Mouse (Mus musculus): ENCODE results near the gene Ran. TPM values are rescaled to one million over a fixed set of nuclear protein-coding genes. Genes with fewer than 3 reads are reported as not detected.

The Ran gene
- polyA plus RNA-seq, 1 experiment: 738 TPM

- Histone ChIP-seq H3K79me2 (ENCODE audit: control insufficient read depth, insufficient read depth) (no peaks in the 10 kb centered on the region), H3K36me3 (ENCODE audit: control insufficient read depth, insufficient read depth) (no peaks in the 10 kb centered on the region), H3K27me3 (ENCODE audit: control insufficient read depth, insufficient read depth, insufficient read length) (peaks cover 29% of the 10 kb centered on the region), H3K4me3 (ENCODE audit: insufficient read depth, poor library complexity, severe bottlenecking) (no peak overlapping the region), H3ac (ENCODE audit: control insufficient read depth, insufficient read length, low read depth) (no peak overlapping the region), H3K79me3 (ENCODE audit: low read depth) (no peaks in the 10 kb centered on the region)
- TF ChIP-seq CTCF (IDR thresholded peaks at IDR 0.05; ENCODE audit: control insufficient read depth, insufficient read depth, insufficient read length): no peak
- no peak for TF ChIP-seq MYOG (IDR thresholded peaks at IDR 0.05; ENCODE audit: control insufficient read depth, extremely low read depth, insufficient read length)
- TF ChIP-seq MYOD1 (IDR thresholded peaks at IDR 0.05; ENCODE audit: control insufficient read depth, insufficient read length, low read depth): no peak
- TF ChIP-seq FOSL1 (IDR thresholded peaks at IDR 0.05; ENCODE audit: insufficient read depth, low read length, poor library complexity, severe bottlenecking): no peak
- no peak for TF ChIP-seq MAX (IDR thresholded peaks at IDR 0.05)
- no peak for TF ChIP-seq USF1 (IDR thresholded peaks at IDR 0.05; ENCODE audit: low read depth)
- TF ChIP-seq CEBPB (IDR thresholded peaks at IDR 0.05; ENCODE audit: low read depth): no peak
Measured at GRCm38 (mm10) chr5:129045641-129046580, 26.0 kb downstream of the Ran start.

- Histone ChIP-seq H3K79me2 (ENCODE audit: control insufficient read depth, insufficient read depth) (no peaks in the 10 kb centered on the region), H3K27me3 (ENCODE audit: control insufficient read depth, insufficient read depth, insufficient read length) (peaks cover 26% of the 10 kb centered on the region), H3ac (ENCODE audit: control insufficient read depth, insufficient read length, low read depth) (no peak overlapping the region), H3K36me3 (ENCODE audit: control insufficient read depth, insufficient read depth) (no peaks in the 10 kb centered on the region), H3K79me3 (ENCODE audit: low read depth) (no peaks in the 10 kb centered on the region), H3K4me3 (ENCODE audit: insufficient read depth, poor library complexity, severe bottlenecking) (no peak overlapping the region)
- TF ChIP-seq MYOG (IDR thresholded peaks at IDR 0.05; ENCODE audit: control insufficient read depth, extremely low read depth, insufficient read length) (no peak), USF1 (IDR thresholded peaks at IDR 0.05; ENCODE audit: low read depth) (no peak), MYOD1 (IDR thresholded peaks at IDR 0.05; ENCODE audit: control insufficient read depth, insufficient read length, low read depth) (no peak), CEBPB (IDR thresholded peaks at IDR 0.05; ENCODE audit: low read depth) (no peak), CTCF (IDR thresholded peaks at IDR 0.05; ENCODE audit: control insufficient read depth, insufficient read depth, insufficient read length) (no peak)
Measured at GRCm38 (mm10) chr5:129049372-129049771, 29.5 kb downstream of the Ran start.

GRCm38 (mm10) chr5:129051910-129052309 is 32.0 kb downstream of the Ran start:
- Histone ChIP-seq H3K79me3 (ENCODE audit: low read depth) (no peaks in the 10 kb centered on the region), H3ac (ENCODE audit: control insufficient read depth, insufficient read length, low read depth) (no peak overlapping the region), H3K27me3 (ENCODE audit: control insufficient read depth, insufficient read depth, insufficient read length) (peaks cover 30% of the 10 kb centered on the region), H3K36me3 (ENCODE audit: control insufficient read depth, insufficient read depth) (no peaks in the 10 kb centered on the region), H3K79me2 (ENCODE audit: control insufficient read depth, insufficient read depth) (no peaks in the 10 kb centered on the region), H3K4me3 (ENCODE audit: insufficient read depth, poor library complexity, severe bottlenecking) (no peak overlapping the region)
- TF ChIP-seq MYOD1 (IDR thresholded peaks at IDR 0.05; ENCODE audit: control insufficient read depth, insufficient read length, low read depth): no peak
- TF ChIP-seq CEBPB (IDR thresholded peaks at IDR 0.05; ENCODE audit: low read depth): no peak
- no peak for TF ChIP-seq MAX (IDR thresholded peaks at IDR 0.05)
- TF ChIP-seq USF1 (IDR thresholded peaks at IDR 0.05; ENCODE audit: low read depth): no peak
- no peak for TF ChIP-seq FOSL1 (IDR thresholded peaks at IDR 0.05; ENCODE audit: insufficient read depth, low read length, poor library complexity, severe bottlenecking)
- TF ChIP-seq CTCF (IDR thresholded peaks at IDR 0.05; ENCODE audit: control insufficient read depth, insufficient read depth, insufficient read length): no peak
- no peak for TF ChIP-seq MYOG (IDR thresholded peaks at IDR 0.05; ENCODE audit: control insufficient read depth, extremely low read depth, insufficient read length)

- TF ChIP-seq CEBPB (IDR thresholded peaks at IDR 0.05; ENCODE audit: low read depth) (no peak), CTCF (IDR thresholded peaks at IDR 0.05; ENCODE audit: control insufficient read depth, insufficient read depth, insufficient read length) (no peak), MYOD1 (IDR thresholded peaks at IDR 0.05; ENCODE audit: control insufficient read depth, insufficient read length, low read depth) (no peak), MYOG (IDR thresholded peaks at IDR 0.05; ENCODE audit: control insufficient read depth, extremely low read depth, insufficient read length) (no peak), FOSL1 (IDR thresholded peaks at IDR 0.05; ENCODE audit: insufficient read depth, low read length, poor library complexity, severe bottlenecking) (no peak), MAX (IDR thresholded peaks at IDR 0.05) (no peak), USF1 (IDR thresholded peaks at IDR 0.05; ENCODE audit: low read depth) (no peak)
- Histone ChIP-seq H3ac (ENCODE audit: control insufficient read depth, insufficient read length, low read depth) (no peak overlapping the region), H3K79me2 (ENCODE audit: control insufficient read depth, insufficient read depth) (no peaks in the 10 kb centered on the region), H3K4me3 (ENCODE audit: insufficient read depth, poor library complexity, severe bottlenecking) (no peak overlapping the region), H3K36me3 (ENCODE audit: control insufficient read depth, insufficient read depth) (no peaks in the 10 kb centered on the region), H3K79me3 (ENCODE audit: low read depth) (no peaks in the 10 kb centered on the region), H3K27me3 (ENCODE audit: control insufficient read depth, insufficient read depth, insufficient read length) (peaks cover 33% of the 10 kb centered on the region)
Measured at GRCm38 (mm10) chr5:129052636-129053355, 32.9 kb downstream of the Ran start.

- Histone ChIP-seq H3K79me2 (ENCODE audit: control insufficient read depth, insufficient read depth) (no peaks in the 10 kb centered on the region), H3K36me3 (ENCODE audit: control insufficient read depth, insufficient read depth) (no peaks in the 10 kb centered on the region)
- TF ChIP-seq FOSL1 (IDR thresholded peaks at IDR 0.05; ENCODE audit: insufficient read depth, low read length, poor library complexity, severe bottlenecking) (no peak), MYOG (IDR thresholded peaks at IDR 0.05; ENCODE audit: control insufficient read depth, extremely low read depth, insufficient read length) (no peak), USF1 (IDR thresholded peaks at IDR 0.05; ENCODE audit: low read depth) (no peak), MYOD1 (IDR thresholded peaks at IDR 0.05; ENCODE audit: control insufficient read depth, insufficient read length, low read depth) (no peak), CEBPB (IDR thresholded peaks at IDR 0.05; ENCODE audit: low read depth) (no peak), MAX (IDR thresholded peaks at IDR 0.05) (no peak)
Measured at GRCm38 (mm10) chr5:129054675-129055284, 34.9 kb downstream of the Ran start.

More at GRCm38 (mm10) chr5:129054675-129055284, 34.9 kb downstream of the Ran start:
- Histone ChIP-seq H3K27me3 (ENCODE audit: control insufficient read depth, insufficient read depth, insufficient read length) (peaks cover 40% of the 10 kb centered on the region), H3K79me3 (ENCODE audit: low read depth) (no peaks in the 10 kb centered on the region), H3K4me3 (ENCODE audit: insufficient read depth, poor library complexity, severe bottlenecking) (no peak overlapping the region), H3ac (ENCODE audit: control insufficient read depth, insufficient read length, low read depth) (no peak overlapping the region)

Measured in C2C12 (cell line).